Mouse (Mus musculus) heart, embryonic 14.5 days (tissue): ENCODE results near the gene Pde6d. TPM values are rescaled to one million over a fixed set of nuclear protein-coding genes. Genes with fewer than 3 reads are reported as not detected.
A peak's percentile ranks its signal among the peaks of the same experiment; 100 is the strongest.

Source experiments
- ATAC-seq: fragments of 200-750 bp; cut with Nextera tagmentation; 2 replicates; pipeline ENCODE4 v1.8.0; 2017; ENCODE audit warnings: low read depth, moderate TSS enrichment; ENCODE audit not compliant: insufficient number of reproducible peaks, insufficient read depth, low FRiP score
- H3K27ac ChIP-seq, 2 experiments: fragments of 200-500 bp in 1 of 2; fragments of 300-500 bp in 1 of 2; sonication (generic) in 1 of 2; replicated peaks in 1 of 2; 2 replicates each; pipeline ENCODE4 v1.5.1; 2012 to 2014; ENCODE audit warnings: low read depth in 2 of 2, low read length in 2 of 2, control low read depth in 1 of 2, mild to moderate bottlenecking in 1 of 2, mixed read lengths in 1 of 2; ENCODE audit not compliant: control insufficient read depth in 1 of 2, insufficient read depth in 1 of 2
- H3K27me3 ChIP-seq: fragments of 300-500 bp; sonication (generic); 2 replicates; pipeline ENCODE4 v1.6.1; 2014; ENCODE audit warnings: mild to moderate bottlenecking, low read length, control low read depth; ENCODE audit not compliant: control insufficient read depth, insufficient read depth
- H3K36me3 ChIP-seq: fragments of 300-500 bp; sonication (generic); 2 replicates; pipeline ENCODE4 v1.6.1; 2014; ENCODE audit warnings: mild to moderate bottlenecking, control low read depth, low read length, mixed read lengths; ENCODE audit not compliant: control insufficient read depth, insufficient read depth
- H3K4me1 ChIP-seq, 2 experiments: fragments of 200-500 bp in 1 of 2; fragments of 300-500 bp in 1 of 2; sonication (generic) in 1 of 2; 2 replicates each; pipeline ENCODE4 v1.6.1; 2012 to 2014; ENCODE audit warnings: low read length in 2 of 2, control low read depth in 1 of 2, mixed read lengths in 1 of 2; ENCODE audit not compliant: control insufficient read depth in 2 of 2, insufficient read depth in 2 of 2
- H3K4me2 ChIP-seq: fragments of 300-500 bp; sonication (generic); 2 replicates; pipeline ENCODE4 v1.6.1; 2014; ENCODE audit warnings: mild to moderate bottlenecking, low read length
- H3K4me3 ChIP-seq, 2 experiments: fragments of 200-500 bp in 1 of 2; fragments of 300-500 bp in 1 of 2; sonication (generic) in 1 of 2; 2 replicates each; pipeline ENCODE4 v1.5.1; 2012 to 2014; ENCODE audit warnings: low read length in 2 of 2, mild to moderate bottlenecking in 2 of 2, control low read depth in 1 of 2, low read depth in 1 of 2, moderate library complexity in 1 of 2; ENCODE audit not compliant: control insufficient read depth in 1 of 2, insufficient read depth in 1 of 2
- H3K9ac ChIP-seq: fragments of 300-500 bp; sonication (generic); 2 replicates; pipeline ENCODE4 v1.6.1; 2014; ENCODE audit warnings: mild to moderate bottlenecking, low read length
- H3K9me3 ChIP-seq: fragments of 300-500 bp; sonication (generic); 2 replicates; pipeline ENCODE4 v1.6.1; 2016; ENCODE audit warnings: low read length, control low read depth; ENCODE audit not compliant: control insufficient read depth
- WGBS: fragments of 180-500 bp; shearing (Covaris S2); extraction: QIAGEN DNeasy Blood & Tissue Kit; methylation state at CpG from one replicate; pipeline ENCODE4 v1.1.7; 2014; 5-methylcytosine and 5-hydroxymethylcytosine counted together
- polyA plus RNA-seq: library from polyadenylated mRNA; unstranded; fragments of >200 nt; fragmentation: Nextera tagmentation; extraction: Ambion mirVana; gene quantifications from 2 replicates; pipeline ENCODE4 v1.2.1, GENCODE M21; 2014

The Pde6d gene
- polyA plus RNA-seq, 1 experiment from 2014 or later: 67.9 TPM

GRCm38 (mm10) chr1:86512154-86512720 lies 70.2 kb downstream of the Pde6d start:
- Histone ChIP-seq H3K9me3 (no peaks in the 10 kb centered on the region), H3K27me3 (no peaks in the 10 kb centered on the region), H3K9ac (no peak overlapping the region), H3K4me2 (no peak overlapping the region), H3K36me3 (no peaks in the 10 kb centered on the region), H3K4me1 (peaks cover 3 to 5% of the 10 kb centered on the region in 2 experiments; a peak in 2 of 4 replicates), H3K27ac (no peak overlapping the region), H3K4me3 (no peak overlapping the region)
- ATAC-seq: no peak
- WGBS: 89% methylated on average over 4 of the region's 4 CpGs

GRCm38 (mm10) chr1:86510676-86511441 lies 71.6 kb downstream of the Pde6d start:
- Histone ChIP-seq H3K36me3 (no peaks in the 10 kb centered on the region), H3K27me3 (no peaks in the 10 kb centered on the region), H3K27ac (no peak overlapping the region), H3K4me2 (no peak overlapping the region), H3K9ac (no peak overlapping the region), H3K9me3 (no peaks in the 10 kb centered on the region), H3K4me3 (no peak overlapping the region), H3K4me1 (peaks cover 7 to 14% of the 10 kb centered on the region in 2 experiments; a peak in 3 of 4 replicates)
- WGBS: 67% methylated on average over 9 of the region's 9 CpGs
- no peak for ATAC-seq

DNA sequence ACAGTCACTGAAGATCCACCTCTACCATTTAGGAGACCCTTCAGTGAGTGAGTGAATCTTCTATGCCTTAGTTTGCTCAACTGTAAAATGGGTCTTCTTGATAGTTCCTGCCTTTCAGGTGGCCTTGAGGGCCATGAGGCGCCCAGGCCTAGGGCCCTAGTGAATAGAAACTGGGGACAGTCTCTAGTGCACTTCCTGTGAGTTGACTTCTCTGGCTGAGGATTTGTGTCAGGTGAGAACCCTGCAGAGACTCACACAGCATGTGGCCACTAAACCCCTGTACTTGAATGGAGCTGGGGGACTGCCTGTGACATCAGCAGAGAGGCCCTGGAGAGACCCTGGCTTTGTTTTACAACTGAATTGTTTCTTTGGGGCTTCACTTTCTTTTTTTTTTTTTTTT lies 72.2 kb downstream of the Pde6d start:
- H3K4me3 ChIP-seq: no peak overlapping the region
- H3K9ac ChIP-seq: no peak overlapping the region
- no peak overlapping the region for H3K4me2 ChIP-seq
- H3K4me1 ChIP-seq: peaks cover 12 to 20% of the 10 kb centered on the region in 2 experiments
- H3K27ac ChIP-seq: no peak overlapping the region
- H3K9me3 ChIP-seq: no peaks in the 10 kb centered on the region
- ATAC-seq: no peak
- H3K27me3 ChIP-seq: no peaks in the 10 kb centered on the region
- 97% methylated on average over 1 of the region's 1 CpGs for whole genome bisulfite sequencing
- H3K36me3 ChIP-seq: no peaks in the 10 kb centered on the region

GRCm38 (mm10) chr1:86509410-86509809 lies 73.0 kb downstream of the Pde6d start:
- ATAC-seq: peak; percentile 31; the same call in 1 of the 2 replicates
- H3K27ac ChIP-seq: no peak overlapping the region
- no peak overlapping the region for H3K9ac ChIP-seq
- no peaks in the 10 kb centered on the region for H3K36me3 ChIP-seq
- H3K4me1 ChIP-seq: peaks cover 21 to 27% of the 10 kb centered on the region in 2 experiments
- WGBS: 20% methylated on average over 7 of the region's 7 CpGs
- no peaks in the 10 kb centered on the region for H3K9me3 ChIP-seq
- no peaks in the 10 kb centered on the region for H3K27me3 ChIP-seq
- no peak overlapping the region for H3K4me2 ChIP-seq
- H3K4me3 ChIP-seq: no peak overlapping the region

DNA sequence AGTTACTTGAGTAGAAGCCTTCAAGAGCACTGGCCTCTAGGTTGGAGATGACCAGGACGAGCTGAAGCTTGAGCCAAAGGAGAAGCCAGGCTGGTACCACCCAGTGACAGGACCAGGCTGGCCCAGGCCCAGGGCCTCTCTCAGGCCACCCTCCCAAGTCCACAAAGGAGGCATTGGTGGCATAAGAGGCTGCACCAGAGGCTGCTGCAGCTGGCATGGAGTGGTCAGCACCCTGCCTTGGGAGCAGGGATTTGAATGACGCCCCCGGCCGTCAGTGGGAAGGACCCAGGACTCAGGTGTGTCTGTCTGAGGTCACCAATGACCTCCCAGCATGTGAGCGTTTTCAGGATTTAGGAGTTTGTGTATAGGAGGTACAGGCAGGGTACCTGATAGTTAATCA lies 74.6 kb downstream of the Pde6d start:
- Histone ChIP-seq H3K9me3 (no peaks in the 10 kb centered on the region), H3K9ac (no peak overlapping the region), H3K4me2 (no peak overlapping the region), H3K4me3 (no peak overlapping the region), H3K27me3 (no peaks in the 10 kb centered on the region), H3K27ac (no peak overlapping the region), H3K36me3 (no peaks in the 10 kb centered on the region), H3K4me1 (peaks cover 30 to 36% of the 10 kb centered on the region in 2 experiments)
- ATAC-seq: no peak
- WGBS: 89% methylated on average over 5 of the region's 5 CpGs

DNA sequence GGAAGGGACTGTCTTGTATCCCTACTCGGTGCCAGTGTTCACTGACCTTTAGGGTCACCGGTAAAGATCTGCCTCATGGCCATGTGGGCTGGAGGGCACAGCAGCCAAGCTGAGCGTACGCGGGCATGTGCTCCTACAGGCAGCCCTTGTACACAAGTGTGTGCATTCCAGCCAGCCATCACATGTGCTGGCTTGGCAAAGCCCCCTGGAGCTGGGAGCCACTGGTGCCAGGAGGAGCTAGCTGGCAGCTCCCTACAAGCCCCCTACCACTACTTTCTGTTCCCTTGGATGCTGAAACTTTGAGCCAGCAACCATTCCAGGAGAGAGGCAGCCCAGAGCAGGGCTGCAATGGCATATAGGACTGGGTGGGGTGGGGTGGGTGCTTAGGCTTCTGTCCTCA lies 76.0 kb downstream of the Pde6d start:
- no peaks in the 10 kb centered on the region for H3K36me3 ChIP-seq
- H3K9me3 ChIP-seq: no peaks in the 10 kb centered on the region
- peaks cover 35 to 45% of the 10 kb centered on the region in 2 experiments for H3K4me1 ChIP-seq
- H3K4me2 ChIP-seq: no peak overlapping the region
- 84% methylated on average over 5 of the region's 5 CpGs for WGBS
- H3K9ac ChIP-seq: 0 out of 2 replicates have a peak overlapping the region, but pooled peaks have one; percentile 16
- ATAC-seq: no peak
- no peak overlapping the region for H3K27ac ChIP-seq
- no peak overlapping the region for H3K4me3 ChIP-seq
- H3K27me3 ChIP-seq: no peaks in the 10 kb centered on the region

DNA sequence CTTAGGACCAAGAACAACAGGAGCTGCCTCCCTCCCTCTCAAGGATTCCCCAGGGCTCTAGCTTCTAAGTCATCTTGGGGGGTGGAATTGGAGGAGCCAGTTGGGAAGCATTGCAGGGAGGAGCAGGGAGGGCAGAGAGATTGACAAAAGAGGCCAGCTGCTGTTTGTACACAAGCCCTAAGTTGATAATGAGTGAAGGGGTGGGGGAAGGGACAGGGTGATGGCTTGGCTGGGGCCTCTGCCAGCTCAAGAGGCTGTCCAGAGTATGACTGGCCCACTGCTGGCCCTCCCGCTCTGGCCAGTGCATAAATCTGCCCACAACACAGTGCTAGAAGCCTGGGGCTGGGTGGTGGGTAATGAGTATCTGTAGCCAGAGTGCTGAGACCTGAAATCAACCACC lies 77.0 kb downstream of the Pde6d start:
- H3K9ac ChIP-seq: peak overlapping the region; percentile 80
- no peaks in the 10 kb centered on the region for H3K27me3 ChIP-seq
- no peak overlapping the region for H3K4me3 ChIP-seq
- ATAC-seq: no peak
- 44% methylated on average over 1 of the region's 1 CpGs for WGBS
- peaks cover 39 to 49% of the 10 kb centered on the region in 2 experiments for H3K4me1 ChIP-seq
- H3K4me2 ChIP-seq: peak overlapping the region; percentile 79
- peak overlapping the region; percentile 95 to 97 for H3K27ac ChIP-seq
- no peaks in the 10 kb centered on the region for H3K9me3 ChIP-seq
- no peaks in the 10 kb centered on the region for H3K36me3 ChIP-seq
